Mouse (Mus musculus) forelimb bud, embryonic 11.5 days (tissue): ENCODE measurements around the gene Lce3b.

Source experiments
- DNase-seq: peaks from one replicate; pipeline ENCODE4 v3.0.0-alpha.2; 2012; ENCODE audit warnings: low read depth, low spot score

Gene Lce3b

DNA sequence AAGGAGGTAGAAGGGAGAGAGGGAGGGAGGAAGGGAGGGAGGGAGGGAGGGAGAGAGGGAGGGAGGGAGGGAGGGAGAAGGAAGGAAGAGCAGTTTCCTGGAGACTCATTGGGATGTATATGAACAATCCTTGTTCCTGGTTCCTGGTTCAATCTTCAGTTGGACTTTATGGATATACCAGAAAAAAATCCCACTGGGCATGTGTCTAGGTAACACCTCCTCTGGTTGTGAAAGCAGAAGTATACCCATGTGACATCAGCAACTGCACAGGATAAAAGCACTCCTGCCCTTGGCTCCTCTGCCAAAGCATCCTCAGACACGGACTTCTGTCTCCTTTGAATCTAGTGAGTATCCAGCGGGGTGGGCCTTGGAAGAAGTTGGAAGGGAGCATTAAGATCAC lies at the start of gene Lce3b:
Gene Lce3b, plus strand, starts transcription at position 301 of the 400 bp plus-strand sequence.
- no peak for DNase-seq

DNA sequence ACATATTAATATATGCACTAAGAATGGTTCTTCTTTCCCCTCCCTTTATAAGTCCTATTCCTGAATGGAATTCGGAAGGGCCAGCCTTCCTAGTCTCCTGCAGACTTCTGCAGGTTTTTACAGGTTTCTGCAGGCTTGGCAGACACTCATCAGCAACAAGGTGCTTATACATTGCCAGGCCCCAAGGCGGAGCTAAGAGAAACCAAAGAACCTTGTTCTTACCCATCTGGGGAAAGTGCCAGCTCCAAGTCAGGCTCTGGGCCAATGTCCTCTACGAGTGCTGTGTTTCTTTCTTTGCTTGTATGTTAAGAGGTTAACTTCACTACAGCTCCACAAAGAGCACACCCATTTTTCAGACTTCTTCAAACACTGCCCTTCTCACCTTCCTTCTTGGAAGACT lies 38.7 kb upstream of the Lce3b start:
- no peak for DNase-seq

DNA sequence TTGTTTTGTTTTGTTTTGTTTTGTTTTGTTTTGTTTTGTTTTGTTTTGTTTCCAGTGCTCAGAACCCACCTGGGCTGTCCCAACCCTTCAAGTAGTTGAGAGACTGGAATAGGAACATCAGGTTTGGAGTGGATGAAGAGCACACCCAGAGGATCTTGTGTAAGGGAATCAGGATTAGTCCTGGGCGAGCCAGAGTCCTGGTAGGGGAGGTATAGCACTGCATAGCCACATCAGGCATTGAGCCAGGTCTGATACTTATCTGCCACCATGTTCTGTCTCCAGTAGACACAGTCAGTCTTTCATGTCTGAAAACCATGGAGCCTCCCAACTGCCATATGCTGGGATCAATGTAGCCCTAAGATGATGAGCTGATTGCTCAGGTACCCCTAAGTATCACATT lies 38.3 kb upstream of the Lce3b start:
- DNase-seq: no peak

DNA sequence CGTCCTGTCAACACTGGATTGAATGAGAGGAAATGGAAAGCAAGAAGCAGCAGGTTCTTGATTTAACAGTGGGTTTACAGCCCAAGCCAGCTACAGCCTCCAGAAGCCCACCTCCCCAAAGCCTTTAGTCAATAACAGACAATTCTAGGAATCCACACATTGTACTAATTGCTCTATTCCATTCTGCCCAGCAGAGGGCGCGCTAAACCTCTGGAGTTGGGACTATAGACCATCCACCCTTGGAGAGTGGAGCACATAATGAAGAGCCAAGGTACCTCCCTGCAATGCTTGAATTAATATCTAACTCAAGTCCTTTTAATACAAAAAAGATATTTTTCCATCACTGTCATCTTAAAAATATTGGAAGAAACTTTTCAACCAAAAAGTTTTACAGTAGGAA lies 29.8 kb upstream of the Lce3b start:
- DNase-seq: peak; percentile 7

DNA sequence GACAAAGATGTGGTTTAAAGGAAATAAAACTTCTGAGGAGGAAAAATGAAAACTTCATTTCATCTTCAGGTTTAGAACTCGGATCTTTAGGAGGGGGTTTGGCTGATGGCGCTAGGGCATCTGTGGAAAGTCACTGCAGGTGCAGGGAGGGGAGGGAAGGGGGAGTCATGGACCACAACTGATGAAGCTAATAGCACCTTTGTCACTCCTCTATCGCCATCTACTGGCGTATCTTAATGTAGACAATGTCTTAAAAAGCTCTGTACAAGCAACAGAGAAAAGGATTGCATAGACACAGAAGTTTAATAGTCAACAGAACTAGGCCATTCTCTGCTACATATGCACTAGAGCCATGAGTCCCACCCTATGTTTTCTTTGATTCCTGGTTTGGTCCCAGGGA lies 29.1 kb upstream of the Lce3b start:
- peak; percentile 40 for DNase-seq

DNA sequence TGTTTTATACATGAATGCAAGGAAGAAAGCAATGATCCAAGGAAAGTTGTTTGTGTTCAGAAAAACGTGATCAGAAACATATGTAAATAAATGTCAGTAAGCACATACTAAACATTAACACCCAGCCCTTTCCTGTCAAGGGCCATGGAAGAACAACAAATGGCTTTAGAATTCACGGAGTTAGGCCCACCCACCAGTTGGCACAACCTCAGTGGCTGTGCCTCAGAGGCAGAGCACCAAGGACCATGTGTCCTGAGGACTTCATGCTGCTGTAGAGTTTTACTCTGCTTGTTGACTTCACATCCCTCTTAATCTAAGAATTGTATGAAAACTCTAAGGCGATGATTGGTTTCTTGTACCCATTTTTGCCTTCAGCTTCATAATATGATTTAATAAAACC lies 27.6 kb upstream of the Lce3b start:
- DNase-seq: no peak

DNA sequence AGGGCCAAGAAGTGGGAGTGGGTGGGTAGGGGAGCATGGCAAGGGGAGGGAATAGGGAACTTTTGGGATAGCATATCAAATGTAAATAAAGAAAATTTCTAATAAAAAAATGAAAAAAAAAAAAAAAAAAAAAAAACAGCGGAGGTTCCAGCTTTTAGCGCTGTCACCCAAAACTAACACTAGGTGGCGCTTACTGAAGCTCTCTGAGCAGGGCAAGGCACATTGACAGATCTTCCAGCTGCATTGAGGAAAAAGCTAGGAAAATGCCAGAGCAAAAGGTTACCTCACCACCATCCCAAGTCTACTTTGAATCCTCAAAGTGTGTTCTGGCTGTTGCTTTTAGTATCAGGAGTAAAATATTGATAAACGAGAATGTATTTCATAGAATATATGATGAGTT lies 25.2 kb upstream of the Lce3b start:
- DNase-seq: peak; percentile 33

DNA sequence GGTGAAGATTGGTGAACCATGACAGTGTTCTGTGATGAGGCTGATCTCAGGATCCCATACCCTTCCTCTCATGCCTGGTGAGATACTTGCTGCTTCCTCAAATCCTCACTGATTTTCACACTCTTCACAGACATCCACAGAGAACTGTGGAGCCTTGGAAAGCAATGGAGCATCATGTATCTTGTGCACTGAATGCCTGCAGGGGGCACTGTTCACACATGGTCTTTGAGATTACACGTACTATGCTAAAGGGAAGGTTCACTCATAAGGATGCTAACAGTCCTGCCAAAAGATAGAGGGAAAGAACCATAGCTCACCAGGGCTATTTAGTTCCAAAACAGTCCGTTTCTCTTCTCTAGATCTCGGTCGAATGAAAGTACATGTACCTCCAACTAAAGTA lies 12.4 kb upstream of the Lce3b start:
- DNase-seq: no peak

DNA sequence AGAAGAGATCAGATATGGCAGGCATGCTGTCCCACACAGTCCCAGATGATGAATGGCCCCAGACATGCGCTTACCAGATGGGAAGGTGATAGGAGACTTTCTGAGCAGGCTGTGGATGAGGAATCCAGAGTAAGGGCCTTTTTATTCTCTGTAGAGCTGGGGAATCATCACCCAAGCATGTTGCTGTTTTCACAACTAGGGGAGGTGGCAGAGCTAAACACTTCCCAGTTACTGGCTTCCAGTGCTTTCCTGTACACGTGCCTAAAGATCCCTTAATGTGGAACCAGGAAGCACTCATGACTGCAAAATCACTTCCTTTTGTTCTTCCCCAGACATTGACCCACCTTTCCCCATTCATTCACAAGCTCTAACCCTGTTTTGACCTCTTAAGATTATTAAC lies 6.6 kb upstream of the Lce3b start, which contains the start of gene Lce3a:
Gene Lce3a, minus strand, starts transcription at position 101 of the 400 bp plus-strand sequence.
- no peak for DNase-seq

DNA sequence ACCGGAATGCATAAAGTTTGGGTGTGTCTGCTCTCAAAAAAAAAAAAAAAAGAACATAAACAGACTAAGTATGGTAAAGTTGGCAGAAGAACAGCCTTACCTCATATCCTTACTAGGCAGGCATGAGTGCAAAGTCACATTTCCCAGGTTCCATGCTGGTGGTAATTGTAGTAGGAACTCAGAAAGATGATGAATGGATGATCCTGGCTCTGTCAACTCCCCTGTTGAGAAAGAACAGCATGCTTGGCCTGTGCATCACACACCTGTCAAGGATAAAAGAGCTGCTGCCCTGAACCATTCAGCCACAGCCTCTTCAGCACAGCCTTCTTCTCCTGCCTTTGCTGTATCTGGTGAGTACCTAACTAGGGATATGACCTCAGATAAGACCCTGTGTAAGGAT lies 11.4 kb downstream of the Lce3b start, which contains the start of gene Lce3c:
Gene Lce3c, plus strand, starts transcription at position 301 of the 400 bp plus-strand sequence.
- DNase-seq: no peak

DNA sequence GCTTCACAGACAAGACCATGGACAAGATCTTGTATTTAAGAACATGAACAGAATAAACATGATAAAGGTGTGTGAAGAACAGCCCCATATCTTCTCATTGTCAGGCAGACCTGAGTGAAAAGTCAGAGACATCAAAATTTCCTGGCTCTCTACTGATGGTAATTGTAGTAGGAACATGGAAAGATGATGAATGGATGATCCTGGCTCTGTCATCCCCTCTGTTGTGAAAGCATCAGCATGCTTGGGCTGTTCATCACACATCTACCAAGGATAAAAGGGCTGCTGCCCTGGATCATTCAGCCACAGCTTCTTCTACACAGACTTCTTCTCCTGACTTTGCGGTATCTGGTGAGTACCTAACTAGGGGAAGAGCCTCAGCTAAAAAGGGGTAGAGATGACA lies 24.3 kb downstream of the Lce3b start, which contains the start of gene Lce3d:
Gene Lce3d, plus strand, starts transcription at position 301 of the 400 bp plus-strand sequence.
- DNase-seq: no peak

DNA sequence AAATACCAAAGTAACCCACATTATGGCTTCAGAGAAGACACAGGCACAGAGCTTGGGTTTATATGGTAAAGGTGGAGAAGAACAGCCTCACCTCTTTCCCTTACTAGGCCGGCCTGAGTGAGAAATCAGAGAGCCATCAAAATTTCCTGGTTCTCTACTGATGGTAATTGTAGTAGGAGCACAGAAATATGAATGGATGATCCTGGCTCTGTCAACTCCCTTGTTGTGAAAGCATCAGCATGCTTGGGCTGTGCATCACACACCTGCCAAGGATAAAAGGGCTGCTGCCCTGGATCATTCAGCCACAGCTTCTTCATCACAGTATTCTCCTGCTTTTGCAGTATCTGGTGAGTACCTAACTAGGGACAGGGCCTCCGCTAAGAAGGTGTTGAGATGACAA lies 34.0 kb downstream of the Lce3b start, which contains the start of gene Lce3e:
Gene Lce3e, plus strand, starts transcription at position 301 of the 400 bp plus-strand sequence.
- DNase-seq: no peak

DNA sequence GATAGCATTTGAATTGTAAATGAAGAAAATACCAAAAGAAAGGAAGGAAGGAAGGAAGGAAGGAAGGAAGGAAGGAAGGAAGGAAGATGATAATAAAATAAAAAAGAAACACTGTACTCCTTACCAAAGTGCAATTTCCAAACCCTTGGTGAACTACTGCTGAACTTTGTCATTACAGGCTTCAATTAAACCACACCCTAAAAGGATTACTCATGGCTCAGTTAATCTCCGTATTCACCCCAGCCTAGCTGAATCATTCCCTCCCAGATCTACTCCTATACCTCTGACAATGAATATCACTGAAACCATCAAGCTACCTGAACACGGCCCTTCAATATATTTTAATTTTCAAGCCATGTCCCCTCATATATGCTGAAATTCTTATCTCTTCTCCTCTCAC lies 45.7 kb downstream of the Lce3b start:
- DNase-seq: no peak
